Mouse (Mus musculus) hindbrain, embryonic 13.5 days (tissue): ENCODE measurements around the gene Fabp1. TPM values are rescaled to one million over a fixed set of nuclear protein-coding genes. Genes with fewer than 3 reads are reported as not detected.

Source experiments
- ATAC-seq: fragments of 200-750 bp; cut with Nextera tagmentation; 2 replicates; pipeline ENCODE4 v1.8.0; 2017; ENCODE audit warnings: moderate TSS enrichment; ENCODE audit not compliant: low FRiP score
- H3K27ac ChIP-seq: fragments of 300-500 bp; sonication (generic); 2 replicates; pipeline ENCODE4 v1.5.1; 2015; ENCODE audit warnings: inconsistent platforms, mild to moderate bottlenecking, moderate library complexity
- H3K27me3 ChIP-seq: fragments of 300-500 bp; sonication (generic); 2 replicates; pipeline ENCODE4 v1.6.1; 2015; ENCODE audit warnings: mild to moderate bottlenecking, inconsistent platforms
- H3K36me3 ChIP-seq: fragments of 300-500 bp; sonication (generic); 2 replicates; pipeline ENCODE4 v1.6.1; 2015; ENCODE audit warnings: mild to moderate bottlenecking, inconsistent platforms
- H3K4me1 ChIP-seq: fragments of 300-500 bp; sonication (generic); replicated peaks from 2 replicates; pipeline ENCODE4 v1.6.1; 2015; ENCODE audit warnings: inconsistent platforms
- H3K4me2 ChIP-seq: fragments of 300-500 bp; sonication (generic); 2 replicates; pipeline ENCODE4 v1.6.1; 2015; ENCODE audit warnings: inconsistent platforms, mild to moderate bottlenecking, moderate library complexity
- H3K4me3 ChIP-seq: fragments of 300-500 bp; sonication (generic); 2 replicates; pipeline ENCODE4 v1.5.1; 2015; ENCODE audit warnings: mild to moderate bottlenecking, inconsistent platforms
- H3K9ac ChIP-seq: fragments of 300-500 bp; sonication (generic); 2 replicates; pipeline ENCODE4 v1.6.1; 2015; ENCODE audit warnings: mild to moderate bottlenecking, inconsistent platforms
- H3K9me3 ChIP-seq: fragments of 300-500 bp; sonication (generic); 2 replicates; pipeline ENCODE4 v1.6.1; 2016; ENCODE audit warnings: inconsistent platforms
- WGBS: fragments of 180-500 bp; shearing (Covaris S2); methylation state at CpG from one replicate; pipeline ENCODE4 v1.1.7; 2015; 5-methylcytosine and 5-hydroxymethylcytosine counted together
- polyA plus RNA-seq: library from polyadenylated mRNA; unstranded; fragments of >200 nt; fragmentation: Nextera tagmentation; extraction: Ambion mirVana; gene quantifications from 2 replicates; pipeline ENCODE4 v1.2.1, GENCODE M21; 2015

The Fabp1 gene
- polyA plus RNA-seq, 1 experiment from 2014 or later, result not detected

DNA sequence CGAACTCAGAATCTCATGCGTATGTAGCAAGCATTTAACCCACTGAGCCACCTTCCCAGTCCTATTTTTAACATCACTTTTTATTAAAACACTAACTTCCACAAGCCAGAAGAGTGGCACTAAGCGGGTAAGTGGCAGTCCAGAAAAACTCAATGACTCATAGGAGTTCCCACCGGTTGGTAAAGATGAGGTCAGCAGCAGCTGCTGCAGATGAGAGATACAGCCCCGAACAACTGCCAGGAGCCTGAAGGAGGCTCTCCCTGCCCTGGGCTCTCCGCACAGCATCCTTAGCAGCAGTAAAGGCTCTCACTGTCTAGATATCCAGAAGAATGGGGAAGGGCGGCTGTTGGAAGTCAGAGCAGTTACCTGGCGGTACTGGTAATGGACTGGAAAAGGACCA is 51.3 kb downstream of the Fabp1 start:
- H3K4me2 ChIP-seq, result no peak overlapping the region
- 91% methylated on average over 8 of the region's 8 CpGs for WGBS
- no peak for ATAC-seq

DNA sequence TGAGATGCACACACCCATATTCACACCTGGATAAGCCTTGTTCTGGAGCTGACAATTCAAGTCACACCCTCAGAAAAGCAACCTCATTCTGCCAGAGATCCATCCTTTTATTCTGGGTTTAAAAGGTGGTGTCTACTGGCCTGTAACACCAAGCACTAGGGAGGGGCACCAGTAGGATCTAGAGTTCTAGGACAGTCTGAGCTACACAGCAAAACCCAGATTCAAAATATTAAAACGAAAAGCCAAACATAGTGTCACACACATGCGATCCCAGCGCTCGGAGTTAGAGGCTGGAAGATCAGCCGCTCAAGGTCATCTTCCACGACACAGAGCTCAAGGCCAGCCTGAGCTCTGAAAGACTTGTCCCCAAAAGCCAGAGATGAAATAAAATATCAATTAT is 54.8 kb downstream of the Fabp1 start:
- no peak for ATAC-seq
- 95% methylated on average over 6 of the region's 6 CpGs for WGBS
- H3K27ac ChIP-seq, result no peak overlapping the region
- no peak overlapping the region for H3K9ac ChIP-seq
- no peaks in the 10 kb centered on the region for H3K9me3 ChIP-seq
- no peaks in the 10 kb centered on the region for H3K4me1 ChIP-seq
- no peak overlapping the region for H3K4me3 ChIP-seq
- H3K27me3 ChIP-seq, result no peaks in the 10 kb centered on the region
- H3K4me2 ChIP-seq, result no peak overlapping the region
- no peaks in the 10 kb centered on the region for H3K36me3 ChIP-seq

More for the DNA sequence above, 51.3 kb downstream of the Fabp1 start:
- Histone ChIP-seq H3K9me3 (no peaks in the 10 kb centered on the region), H3K4me3 (no peak overlapping the region), H3K36me3 (no peaks in the 10 kb centered on the region), H3K4me1 (no peaks in the 10 kb centered on the region), H3K27ac (no peak overlapping the region), H3K9ac (no peak overlapping the region), H3K27me3 (no peaks in the 10 kb centered on the region)

Other genes starting within 250 kb of the Fabp1 start
- not detected in 2 replicates for gene Foxi3, start 243.3 kb upstream of the Fabp1 start, polyA plus RNA-seq
- gene Thnsl2, start 55.4 kb upstream of the Fabp1 start, polyA plus RNA-seq, result 4.2 and 4.6 TPM in 2 replicates
- 24.2 and 25.5 TPM in 2 replicates for gene Krcc1, start 71.8 kb downstream of the Fabp1 start, polyA plus RNA-seq
- gene Smyd1, start 122.4 kb downstream of the Fabp1 start, polyA plus RNA-seq, result 0.35 and 0.43 TPM in 2 replicates
- gene Cd8b1, start 123.0 kb downstream of the Fabp1 start, polyA plus RNA-seq, result 0.10 TPM in 1 of 2 replicates, not detected in the other
- gene Cd8a, start 173.6 kb downstream of the Fabp1 start, polyA plus RNA-seq, result not detected in 2 replicates
- 7.8 and 9.0 TPM in 2 replicates for gene Rmnd5a, start 240.8 kb downstream of the Fabp1 start, polyA plus RNA-seq